Mouse (Mus musculus) liver, embryonic 14.5 days (tissue): ENCODE measurements around the gene Slit1. TPM values are rescaled to one million over a fixed set of nuclear protein-coding genes. Genes with fewer than 3 reads are reported as not detected.

Experiments used
- ATAC-seq: fragments of 200-750 bp; cut with Nextera tagmentation; 2 replicates; pipeline ENCODE4 v1.8.0; 2017; ENCODE audit warnings: moderate number of reproducible peaks, mild to moderate bottlenecking, moderate library complexity; ENCODE audit not compliant: insufficient read depth
- DNase-seq, 3 experiments: peaks; one replicate each; pipeline ENCODE4 v3.0.0-alpha.2; 2012 to 2013; ENCODE audit warnings: low read depth in 3 of 3, low spot score in 3 of 3
- H3K27ac ChIP-seq: fragments of 300-500 bp; sonication (generic); 2 replicates; pipeline ENCODE4 v1.5.1; 2014; ENCODE audit warnings: moderate library complexity, mild to moderate bottlenecking, control low read depth, inconsistent platforms
- H3K27me3 ChIP-seq: fragments of 300-500 bp; sonication (generic); 2 replicates; pipeline ENCODE4 v1.6.1; 2014; ENCODE audit warnings: mild to moderate bottlenecking, low read length, moderate library complexity; ENCODE audit not compliant: control insufficient read depth, insufficient read depth
- H3K36me3 ChIP-seq: fragments of 300-500 bp; sonication (generic); replicated peaks from 2 replicates; pipeline ENCODE4 v1.6.1; 2014; ENCODE audit warnings: low read depth; ENCODE audit not compliant: control insufficient read depth, insufficient read depth
- H3K4me1 ChIP-seq, 2 experiments: fragments of 200-500 bp in 1 of 2; fragments of 300-500 bp in 1 of 2; sonication (generic) in 1 of 2; replicated peaks; 2 replicates each; pipeline ENCODE4 v1.6.1; 2012 to 2014; ENCODE audit warnings: antibody characterized with exemption in 1 of 2, inconsistent platforms in 1 of 2, low read length in 1 of 2; ENCODE audit not compliant: control insufficient read depth in 2 of 2, insufficient read depth in 2 of 2
- H3K4me2 ChIP-seq: fragments of 300-500 bp; sonication (generic); 2 replicates; pipeline ENCODE4 v1.6.1; 2014; ENCODE audit warnings: low read depth, mild to moderate bottlenecking, control low read depth, moderate library complexity
- H3K4me3 ChIP-seq, 2 experiments: fragments of 200-500 bp in 1 of 2; fragments of 300-500 bp in 1 of 2; sonication (generic) in 1 of 2; 2 replicates each; pipeline ENCODE4 v1.5.1; 2012 to 2014; ENCODE audit warnings: low read depth in 2 of 2, low read length in 2 of 2, mild to moderate bottlenecking in 2 of 2, control low read depth in 1 of 2, inconsistent platforms in 1 of 2, moderate library complexity in 1 of 2; ENCODE audit not compliant: insufficient read depth in 1 of 2
- H3K9ac ChIP-seq: fragments of 300-500 bp; sonication (generic); replicated peaks from 2 replicates; pipeline ENCODE4 v1.6.1; 2014; ENCODE audit warnings: mild to moderate bottlenecking, control low read depth, moderate library complexity
- H3K9me3 ChIP-seq: fragments of 300-500 bp; sonication (generic); 2 replicates; pipeline ENCODE4 v1.6.1; 2016; ENCODE audit warnings: low read length, mixed read lengths; ENCODE audit not compliant: control insufficient read depth
- CTCF ChIP-seq: IDR thresholded peaks from 2 replicates; pipeline ENCODE4 v1.5.1; 2016; ENCODE audit warnings: antibody characterized with exemption, low read depth, control low read depth
- EP300 ChIP-seq: IDR thresholded peaks from 2 replicates; pipeline ENCODE4 v1.6.1; 2016; ENCODE audit warnings: antibody characterized with exemption, low read depth
- WGBS: fragments of 180-500 bp; shearing (Covaris S2); extraction: QIAGEN DNeasy Blood & Tissue Kit; methylation state at CpG from one replicate; pipeline ENCODE4 v1.1.7; 2014; ENCODE audit not compliant: insufficient replicate concordance; 5-methylcytosine and 5-hydroxymethylcytosine counted together
- polyA plus RNA-seq, 2 experiments: library from polyadenylated mRNA; depleted of rRNA in 1 of 2; stranded (reverse) in 1 of 2; unstranded in 1 of 2; fragments of >200 nt; fragmentation: Nextera tagmentation in 1 of 2; extraction: Ambion mirVana in 1 of 2; gene quantifications; 2 replicates each; pipeline versions ENCODE4 v1.2.1 to v1.2.3; 2012 to 2014

Slit1 gene
- polyA plus RNA-seq, 2 experiments: 0.10 TPM; not detected in 1

DNA sequence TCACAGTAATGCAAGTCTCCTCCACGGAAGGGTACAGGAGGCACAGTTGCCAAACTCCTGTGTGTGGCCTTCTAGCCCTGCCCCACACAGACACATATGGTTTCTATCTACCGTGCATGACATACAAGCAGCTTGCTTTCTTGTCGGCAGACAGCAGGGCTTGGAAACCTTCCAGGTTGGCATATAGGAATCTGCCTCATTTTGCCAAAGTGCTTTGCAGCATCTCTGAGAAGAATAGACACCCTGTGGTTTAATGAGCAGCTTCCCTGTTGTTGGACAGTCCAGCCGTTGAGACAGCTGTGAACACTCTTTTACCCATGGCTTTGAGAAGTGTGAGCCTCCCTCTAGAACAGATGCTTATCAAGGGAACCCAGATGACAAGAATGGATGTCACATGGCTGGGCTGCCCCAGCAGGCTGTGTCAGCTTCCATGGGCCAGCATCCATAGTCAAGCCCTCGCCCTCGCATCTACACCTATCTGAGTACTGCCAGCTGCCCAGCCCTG, 125.3 kb downstream of the Slit1 start:
- H3K4me3 ChIP-seq: no peak overlapping the region
- DNase-seq: no peak
- no peaks in the 10 kb centered on the region for H3K27me3 ChIP-seq
- H3K27ac ChIP-seq: no peak overlapping the region
- H3K4me1 ChIP-seq: no peaks in the 10 kb centered on the region
- TF ChIP-seq EP300 (no peak), CTCF (no peak)
- no peaks in the 10 kb centered on the region for H3K9me3 ChIP-seq
- H3K9ac ChIP-seq: no peak overlapping the region
- no peak for ATAC-seq
- no peak overlapping the region for H3K4me2 ChIP-seq
- no peaks in the 10 kb centered on the region for H3K36me3 ChIP-seq
- WGBS: 49% methylated on average over 6 of the region's 6 CpGs

DNA sequence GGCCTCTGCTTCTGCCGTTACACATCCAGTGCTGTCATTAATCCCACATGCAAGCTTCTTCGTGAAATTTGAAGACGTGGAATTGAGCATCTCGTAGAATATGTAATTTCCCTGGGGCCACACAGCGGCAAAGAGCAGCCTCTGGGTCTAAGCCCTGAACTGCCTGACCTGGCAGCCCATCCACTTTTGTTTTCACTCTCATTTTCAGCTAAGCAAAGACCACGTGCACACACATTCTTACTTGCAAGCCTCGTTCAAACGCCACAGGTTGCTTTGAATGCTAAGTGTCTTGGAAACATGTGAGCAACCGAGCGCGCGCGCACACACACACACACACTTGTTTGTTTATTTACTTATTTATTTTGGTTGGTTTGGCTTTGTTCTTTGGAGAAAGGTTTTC, 126.4 kb downstream of the Slit1 start:
- DNase-seq: no peak
- Histone ChIP-seq H3K4me3 (no peak overlapping the region), H3K4me1 (no peaks in the 10 kb centered on the region), H3K9me3 (no peaks in the 10 kb centered on the region), H3K27me3 (no peaks in the 10 kb centered on the region), H3K27ac (no peak overlapping the region), H3K4me2 (no peak overlapping the region), H3K9ac (no peak overlapping the region), H3K36me3 (no peaks in the 10 kb centered on the region)
- WGBS: 76% methylated on average over 13 of the region's 13 CpGs
- no peak for TF ChIP-seq CTCF
- ATAC-seq: no peak

- Histone ChIP-seq H3K9me3 (no peaks in the 10 kb centered on the region), H3K9ac (no peak overlapping the region), H3K4me3 (no peak overlapping the region), H3K27me3 (no peaks in the 10 kb centered on the region), H3K4me1 (no peaks in the 10 kb centered on the region), H3K4me2 (no peak overlapping the region), H3K27ac (no peak overlapping the region), H3K36me3 (no peaks in the 10 kb centered on the region)
- DNase-seq (no peak), ATAC-seq (no peak)
- 74% methylated on average over 6 of the region's 6 CpGs for WGBS
- no peak for TF ChIP-seq CTCF
- TF ChIP-seq EP300: no peak
Observed at GRCm38 (mm10) chr19:41616274-41616673, 127.2 kb downstream of the Slit1 start.

GRCm38 (mm10) chr19:41615606-41616224, 127.8 kb downstream of the Slit1 start:
- WGBS: 56% methylated on average over 11 of the region's 11 CpGs
- ATAC-seq (no peak), DNase-seq (no peak)
- no peak overlapping the region for H3K4me3 ChIP-seq
- H3K9me3 ChIP-seq: no peaks in the 10 kb centered on the region
- no peaks in the 10 kb centered on the region for H3K27me3 ChIP-seq
- no peak overlapping the region for H3K4me2 ChIP-seq
- H3K36me3 ChIP-seq: no peaks in the 10 kb centered on the region
- no peak overlapping the region for H3K9ac ChIP-seq
- TF ChIP-seq CTCF: no peak
- no peak for TF ChIP-seq EP300
- no peaks in the 10 kb centered on the region for H3K4me1 ChIP-seq
- H3K27ac ChIP-seq: no peak overlapping the region

DNA sequence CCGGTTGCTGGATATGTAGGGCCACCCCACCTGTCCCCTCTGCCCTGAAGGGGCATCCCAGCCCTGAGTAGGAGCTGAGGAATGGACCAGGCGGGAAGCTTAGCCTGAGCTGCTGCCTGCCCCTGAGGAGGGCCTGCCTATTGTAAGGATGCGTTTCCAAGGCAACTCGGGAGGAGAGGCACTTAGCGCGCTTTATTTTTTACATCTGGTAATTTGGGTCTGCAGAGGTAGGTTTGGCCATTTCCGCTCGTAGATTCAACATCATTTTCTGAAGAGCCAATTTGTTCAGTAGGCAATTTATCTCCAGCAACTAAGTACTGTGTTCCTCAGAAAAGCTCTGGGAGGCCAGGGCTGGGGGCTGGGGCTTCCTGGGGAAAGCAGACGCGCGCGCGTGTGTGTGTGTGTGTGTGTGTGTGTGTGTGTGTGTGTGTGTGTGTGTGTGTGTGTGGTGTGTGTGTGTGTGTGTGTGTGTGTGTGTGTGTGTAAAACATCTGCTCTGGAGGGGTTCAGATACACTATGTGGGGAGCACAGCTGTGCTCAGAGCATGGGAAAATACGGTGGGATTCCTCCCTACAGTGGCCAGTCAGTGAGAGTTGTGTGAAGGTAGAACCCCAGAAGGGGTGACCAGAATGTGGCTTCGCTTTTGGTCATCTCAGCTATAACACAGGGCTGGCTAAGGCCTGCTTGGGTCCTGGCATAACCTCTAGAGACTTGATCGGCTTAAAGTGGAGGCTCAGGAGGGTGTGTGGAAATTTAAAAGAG, 130.0 kb downstream of the Slit1 start:
- Histone ChIP-seq H3K4me1 (no peaks in the 10 kb centered on the region), H3K9ac (no peak overlapping the region), H3K27me3 (no peaks in the 10 kb centered on the region), H3K9me3 (no peaks in the 10 kb centered on the region), H3K36me3 (no peaks in the 10 kb centered on the region), H3K27ac (no peak overlapping the region), H3K4me3 (no peak overlapping the region), H3K4me2 (no peak overlapping the region)
- 58% methylated on average over 16 of the region's 16 CpGs for WGBS
- ATAC-seq (no peak), DNase-seq (no peak)
- TF ChIP-seq EP300 (no peak), CTCF (no peak)
